Mouse (Mus musculus) mouse embryonic stem cell (cell line): ENCODE results near the gene Atp1a2.

ENCODE experiments used
- in situ Hi-C, 2 experiments: fragments of 300-500 bp; cut with MboI; formaldehyde crosslinking; loops; 1 replicate in 1 of 2; 3 replicates in 1 of 2; pipeline ENCODE4 v1.14.3; 2019 to 2020; ENCODE audit warnings: low sequenced_read_pairs in 2 of 2, low pct_unique_long_range_greater_than_20kb in 1 of 2, mixed read lengths in 1 of 2; ENCODE audit not compliant: unreplicated experiment in 1 of 2

Atp1a2 gene

DNA sequence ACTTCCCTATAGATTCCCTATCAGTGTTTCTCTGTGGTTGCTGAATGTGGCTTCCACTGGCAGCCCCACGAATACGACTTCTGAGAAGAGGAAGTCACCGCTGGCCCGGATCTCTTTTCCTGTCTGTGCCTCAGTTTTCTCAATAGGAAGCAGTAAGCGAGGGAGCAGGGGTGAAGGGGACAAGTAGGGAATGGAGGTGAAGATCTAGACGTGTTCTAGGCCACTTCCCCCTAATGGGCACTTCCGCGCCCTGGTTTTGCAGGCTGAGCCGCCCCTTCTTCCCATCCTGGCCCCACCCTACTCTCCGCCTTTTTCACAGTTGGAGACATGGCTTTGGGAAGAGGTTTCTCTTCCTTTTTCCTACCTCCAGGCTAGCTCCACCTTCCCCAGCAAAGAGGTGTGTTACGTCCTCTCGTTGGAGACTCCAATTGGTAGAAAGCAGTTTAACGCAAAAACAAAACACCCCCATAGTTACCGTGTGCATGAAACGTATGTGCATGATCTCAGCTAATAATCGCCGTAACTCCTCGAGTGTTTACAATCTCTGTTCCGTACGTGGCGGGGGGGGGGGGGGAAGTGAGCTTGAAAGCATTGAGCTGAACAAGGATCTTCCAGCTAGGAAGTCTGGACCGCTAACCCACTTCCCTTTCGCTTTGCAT lies 13.5 kb upstream of the Atp1a2 start:
- in situ Hi-C loops: loop anchor here (10.0 to 25.0 kb wide), 2 partner anchors 267 to 274 kb away; partner anchors contain the start of gene Vangl2 (in 1 of the 2)

DNA sequence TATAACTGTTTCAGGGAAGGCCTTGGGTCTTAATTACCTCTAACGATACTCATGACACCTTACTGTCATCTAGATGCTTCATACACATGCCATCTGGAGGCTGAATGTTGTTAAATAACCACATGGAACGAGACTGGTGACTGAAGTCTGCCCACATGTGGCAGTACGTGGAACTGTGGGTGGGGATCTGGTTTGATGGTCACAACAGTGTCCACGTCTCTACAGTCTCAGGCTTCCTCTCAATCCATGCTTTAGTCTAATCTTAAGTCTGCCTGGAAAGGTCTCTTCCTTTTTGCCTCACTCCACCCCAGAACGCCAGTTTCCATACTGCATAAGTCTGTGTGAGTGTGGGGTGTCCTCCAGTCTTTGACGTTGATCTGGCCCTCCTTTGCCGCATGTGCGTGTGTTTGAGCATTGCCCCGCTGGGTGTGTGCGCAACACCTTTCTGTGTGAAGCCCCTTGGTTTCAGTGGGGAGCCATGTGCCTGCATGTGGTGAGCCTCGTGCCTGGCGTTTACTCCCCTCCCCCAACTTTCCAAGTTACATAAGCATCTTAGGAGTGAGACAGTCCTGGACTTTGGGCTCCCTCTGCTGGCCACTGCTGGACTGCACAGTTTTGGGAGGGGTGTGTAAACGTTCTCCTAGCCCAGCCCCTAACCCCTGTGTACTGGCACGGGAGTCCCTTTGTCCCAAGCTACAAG lies 12.0 kb upstream of the Atp1a2 start:
- in situ Hi-C loops: loop anchor here (10.0 to 25.0 kb wide), 3 partner anchors 165 to 273 kb away; partner anchors contain the start of genes Dcaf8 (in 1 of the 2) and Vangl2 (in 1 of the 2)

DNA sequence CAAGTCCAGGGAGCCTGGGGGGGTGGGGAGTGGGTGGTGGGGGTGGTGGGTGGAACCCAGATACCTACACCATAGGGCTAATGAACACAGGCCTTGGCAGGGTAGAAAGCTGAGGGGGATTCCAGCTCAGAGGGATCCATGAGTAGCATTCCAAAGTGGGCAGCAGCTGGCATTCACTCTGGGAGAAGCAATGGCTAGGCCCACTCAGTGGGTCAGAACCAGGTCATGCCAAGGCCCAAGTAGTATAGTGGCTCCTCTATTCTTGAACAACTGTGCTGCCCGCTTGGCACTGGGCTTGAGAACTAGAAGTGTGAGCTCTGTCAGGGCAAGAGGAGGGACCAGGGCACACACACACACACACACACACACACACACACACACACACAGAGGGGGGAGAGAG lies 10.5 kb upstream of the Atp1a2 start:
- in situ Hi-C loops: loop anchor here (10.0 to 25.0 kb wide), 2 partner anchors 164 to 271 kb away; partner anchors contain the start of genes Dcaf8 (in 1 of the 2) and Vangl2 (in 1 of the 2)

DNA sequence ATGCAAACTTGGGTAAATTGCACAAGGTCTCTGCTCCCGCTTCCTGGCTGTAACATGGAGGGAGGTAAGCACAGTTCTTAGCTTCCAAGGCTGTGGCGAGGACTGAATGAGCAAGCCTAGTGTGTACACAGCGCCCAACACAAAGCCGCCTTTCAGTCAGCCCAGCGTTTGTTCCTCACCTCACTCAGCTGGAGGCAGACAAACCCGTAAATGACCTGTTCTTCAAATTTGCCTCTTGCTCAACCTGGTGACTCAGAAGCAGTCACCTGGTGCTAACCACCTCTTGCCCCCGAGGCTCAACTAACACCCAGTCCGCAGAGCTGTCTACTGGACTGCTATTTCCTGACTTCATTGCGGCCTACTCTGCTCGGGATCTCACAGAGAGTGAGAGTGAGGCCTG lies 10.1 kb upstream of the Atp1a2 start:
- in situ Hi-C loops: loop anchor here (10.0 to 25.0 kb wide), 2 partner anchors 163 to 271 kb away; partner anchors contain the start of genes Dcaf8 (in 1 of the 2) and Vangl2 (in 1 of the 2)

DNA sequence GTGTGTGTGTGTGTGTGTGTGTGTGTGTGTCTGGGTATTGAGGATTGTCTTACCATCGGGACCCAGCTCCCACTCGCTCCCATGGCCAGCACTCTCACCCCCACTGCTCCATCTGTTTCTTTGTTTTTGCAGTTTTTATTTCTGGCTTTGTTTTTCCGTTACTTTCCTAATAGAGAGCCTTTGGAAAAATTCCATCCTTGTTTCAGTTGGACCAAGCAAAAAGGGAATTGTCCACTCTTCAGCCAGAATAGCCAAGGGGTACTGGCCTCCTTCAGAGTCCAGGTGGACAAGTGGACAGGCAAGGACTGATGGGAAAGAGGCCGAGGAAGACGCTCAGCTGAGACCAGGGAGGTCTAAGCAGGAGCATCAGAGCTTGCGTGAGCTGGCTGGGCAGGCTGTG lies 9.0 kb upstream of the Atp1a2 start:
- in situ Hi-C loops: loop anchor here (10.0 to 25.0 kb wide), 2 partner anchors 162 to 270 kb away; partner anchors contain the start of genes Dcaf8 (in 1 of the 2) and Vangl2 (in 1 of the 2)

DNA sequence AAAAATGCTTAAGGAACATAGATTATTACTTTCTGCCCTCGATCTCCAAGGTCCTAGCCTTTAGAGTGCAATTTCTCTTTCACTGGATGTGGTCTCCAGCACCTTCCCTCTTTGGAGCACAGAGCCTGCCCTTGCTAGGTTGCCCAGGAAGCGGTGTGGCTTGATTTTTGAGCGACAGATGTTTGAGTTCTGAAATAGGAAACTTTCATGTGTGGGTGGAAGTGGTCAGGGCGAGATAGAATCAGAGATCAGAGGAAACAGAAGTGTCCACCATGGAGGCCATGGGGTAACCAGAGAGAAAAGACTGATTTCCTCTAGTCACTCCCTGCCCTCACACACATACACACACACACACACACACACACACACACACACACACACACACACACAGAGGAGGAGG lies 8.3 kb upstream of the Atp1a2 start:
- in situ Hi-C loops: loop anchor here (10.0 to 25.0 kb wide), 2 partner anchors 161 to 269 kb away; partner anchors contain the start of genes Dcaf8 (in 1 of the 2) and Vangl2 (in 1 of the 2)

DNA sequence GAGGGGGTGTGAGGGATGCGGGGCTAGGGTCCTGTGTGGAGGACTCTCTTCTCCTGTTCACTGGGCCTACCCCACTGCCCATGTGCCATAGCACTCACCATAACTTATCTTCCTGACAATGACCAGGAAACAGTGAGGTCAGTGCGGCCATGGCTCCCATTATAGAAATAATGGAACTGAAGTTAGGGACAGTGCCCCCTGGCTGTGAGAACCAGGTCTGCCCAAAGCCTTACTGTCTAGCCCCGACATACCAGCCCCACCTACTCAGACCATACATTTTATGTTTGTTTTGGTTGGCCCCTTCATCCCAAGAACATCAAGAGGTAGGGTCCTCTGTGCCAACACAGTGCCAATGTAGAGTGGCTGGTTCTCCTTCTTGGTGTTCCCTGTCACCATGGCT lies 7.8 kb upstream of the Atp1a2 start:
- in situ Hi-C loops: loop anchor here (10.0 to 25.0 kb wide), 2 partner anchors 161 to 268 kb away; partner anchors contain the start of genes Dcaf8 (in 1 of the 2) and Vangl2 (in 1 of the 2)

DNA sequence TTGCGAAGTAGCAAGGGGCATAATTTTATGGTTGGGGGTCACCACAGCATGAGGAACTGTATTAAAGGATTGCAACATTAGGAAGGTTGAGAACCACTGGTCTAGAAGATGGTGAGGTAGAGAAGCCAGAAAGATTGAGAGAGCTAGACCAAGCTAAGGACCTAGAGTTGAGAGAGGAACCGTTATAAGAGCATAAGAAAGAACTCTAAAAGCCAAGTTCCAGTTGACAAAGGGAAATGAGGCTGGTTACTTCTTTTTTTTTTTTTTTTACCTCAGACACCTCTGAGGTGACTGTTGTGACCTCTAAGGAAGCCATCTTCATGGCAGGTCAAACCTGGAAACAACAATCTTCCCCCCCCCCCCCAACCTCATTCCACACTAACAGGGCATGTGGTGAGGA lies 7.3 kb upstream of the Atp1a2 start:
- in situ Hi-C loops: loop anchor here (10.0 to 25.0 kb wide), 2 partner anchors 160 to 268 kb away; partner anchors contain the start of genes Dcaf8 (in 1 of the 2) and Vangl2 (in 1 of the 2)

DNA sequence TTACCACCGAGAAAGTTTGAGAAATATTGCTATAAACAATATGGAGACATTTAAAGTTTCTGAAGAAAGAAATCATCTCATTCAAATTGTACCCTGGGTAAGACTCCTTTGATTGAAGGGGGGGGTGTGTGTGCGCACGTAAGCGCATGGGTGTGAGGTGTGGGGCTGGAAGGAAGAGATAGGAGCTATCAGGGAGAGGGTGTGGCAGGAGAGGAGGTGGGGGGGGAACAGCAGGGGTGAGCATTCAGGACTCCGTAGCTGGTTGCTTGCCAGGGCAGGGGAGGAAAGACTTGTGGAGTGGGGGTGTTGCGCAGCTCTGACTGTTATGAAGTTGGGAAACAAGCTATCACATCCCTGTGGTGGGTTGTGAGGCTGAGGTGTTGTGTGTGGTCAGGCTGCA lies 6.6 kb upstream of the Atp1a2 start:
- in situ Hi-C loops: loop anchor here (10.0 to 25.0 kb wide), 2 partner anchors 160 to 267 kb away; partner anchors contain the start of genes Dcaf8 (in 1 of the 2) and Vangl2 (in 1 of the 2)

DNA sequence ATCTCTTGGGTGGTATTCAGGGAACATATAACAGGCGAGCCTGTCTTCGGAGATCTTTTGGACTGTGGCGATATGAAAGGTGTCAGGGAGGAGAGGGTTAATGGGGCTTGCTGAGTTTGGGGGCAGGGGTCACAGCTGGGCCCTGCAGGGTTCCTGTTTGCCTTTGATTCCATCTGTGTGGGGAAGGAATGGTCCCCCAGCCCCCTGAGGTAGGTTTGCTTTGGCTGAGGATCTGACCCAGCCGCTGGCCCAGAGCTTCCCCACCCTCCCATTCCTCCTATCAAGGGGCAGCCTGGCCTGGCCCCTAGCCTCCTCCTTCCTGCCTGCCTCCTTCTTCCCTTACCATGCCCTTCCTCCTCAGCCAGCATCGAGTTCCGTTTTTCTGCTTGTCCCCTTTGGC lies 5.0 kb upstream of the Atp1a2 start:
- in situ Hi-C loops: loop anchor here (10.0 to 25.0 kb wide), 2 partner anchors 158 to 266 kb away; partner anchors contain the start of genes Dcaf8 (in 1 of the 2) and Vangl2 (in 1 of the 2)

DNA sequence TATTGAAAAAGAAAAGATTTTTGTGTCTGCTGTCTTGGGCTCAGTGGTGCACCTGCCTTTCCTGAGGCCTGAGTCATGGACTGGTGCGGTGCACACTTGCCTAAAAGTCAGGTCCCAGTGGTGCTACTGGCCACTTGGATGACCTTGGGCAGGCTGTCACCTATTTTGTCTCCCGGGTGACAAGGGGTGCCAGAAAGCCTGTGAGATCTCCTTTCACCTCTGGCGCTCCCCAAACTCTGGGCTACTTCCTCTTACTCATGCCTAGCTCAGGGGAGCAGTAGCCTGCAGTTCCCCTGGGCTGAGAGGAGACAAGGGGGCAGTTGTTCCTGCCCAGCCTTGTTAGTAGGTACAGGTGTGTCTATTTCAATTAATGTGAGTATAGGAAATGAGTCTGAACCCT lies 4.4 kb upstream of the Atp1a2 start:
- in situ Hi-C loops: loop anchor here (10.0 to 25.0 kb wide), 2 partner anchors 158 to 265 kb away; partner anchors contain the start of genes Dcaf8 (in 1 of the 2) and Vangl2 (in 1 of the 2)

DNA sequence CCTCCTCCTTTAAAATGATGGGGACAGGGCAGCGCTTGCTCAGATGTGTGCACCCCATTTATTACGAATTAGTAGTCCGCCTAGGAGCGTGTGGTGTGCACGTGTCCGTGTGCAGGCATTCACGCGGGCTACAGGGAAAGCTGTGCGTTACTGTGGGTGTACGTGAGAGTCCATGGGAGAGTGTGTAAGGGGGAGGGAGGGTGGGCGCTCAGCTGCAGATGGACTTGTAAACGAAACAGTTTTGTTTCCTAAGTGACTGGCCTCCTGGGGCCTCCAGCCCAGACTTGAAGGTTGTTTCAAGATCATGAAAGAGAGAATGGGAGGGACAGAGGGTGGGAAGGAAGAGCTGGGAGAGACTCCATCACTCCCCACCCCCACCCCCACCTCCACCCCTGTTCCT lies 3.3 kb upstream of the Atp1a2 start:
- in situ Hi-C loops: loop anchor here (10.0 to 25.0 kb wide), 2 partner anchors 156 to 264 kb away; partner anchors contain the start of genes Dcaf8 (in 1 of the 2) and Vangl2 (in 1 of the 2)

DNA sequence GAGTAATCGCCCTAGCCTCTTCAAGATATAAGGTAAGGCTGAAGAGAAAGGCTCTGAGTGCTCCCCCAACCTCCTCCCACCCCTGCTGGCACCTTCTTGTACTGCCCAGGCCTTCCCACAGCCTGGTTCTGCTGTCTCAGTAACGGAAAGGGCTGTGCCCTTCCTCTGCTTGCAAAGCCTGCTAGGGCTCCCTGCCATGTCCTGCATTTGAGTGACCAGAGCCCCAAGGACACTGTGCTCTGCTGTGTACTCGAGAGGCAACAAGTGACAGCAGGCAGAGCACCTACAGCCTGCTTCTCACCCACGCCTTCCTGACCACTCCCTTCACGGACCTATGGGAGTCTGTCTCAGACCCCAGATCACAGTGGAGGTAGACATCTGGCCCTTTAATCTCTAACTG lies 2.4 kb upstream of the Atp1a2 start:
- in situ Hi-C loops: loop anchor here (10.0 to 25.0 kb wide), 2 partner anchors 155 to 263 kb away; partner anchors contain the start of genes Dcaf8 (in 1 of the 2) and Vangl2 (in 1 of the 2)

DNA sequence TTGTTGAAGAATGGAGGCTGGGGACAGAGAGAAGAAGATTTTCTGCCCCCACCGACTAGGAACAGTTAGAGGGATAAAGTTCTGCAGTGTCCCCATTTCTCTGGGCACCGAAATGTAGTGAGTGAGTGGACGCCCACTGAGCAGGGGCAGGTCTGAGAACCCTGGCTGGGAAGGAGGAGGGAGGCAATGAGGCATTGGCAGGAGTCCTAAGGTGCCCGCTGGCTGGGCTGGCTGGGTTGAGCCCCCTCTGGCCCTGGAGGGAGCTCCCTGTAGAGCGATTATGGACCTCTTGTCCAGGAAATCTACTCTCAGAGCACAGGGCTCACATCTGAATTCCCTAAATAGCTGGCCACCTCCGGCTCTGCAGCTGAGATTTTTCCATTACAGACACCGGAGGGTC lies 1.7 kb upstream of the Atp1a2 start:
- in situ Hi-C loops: loop anchor here in 1 of 2 experiments (5.0 kb wide), 1 partner anchor 37 kb away; the partner anchor contains the start of gene Igsf8

DNA sequence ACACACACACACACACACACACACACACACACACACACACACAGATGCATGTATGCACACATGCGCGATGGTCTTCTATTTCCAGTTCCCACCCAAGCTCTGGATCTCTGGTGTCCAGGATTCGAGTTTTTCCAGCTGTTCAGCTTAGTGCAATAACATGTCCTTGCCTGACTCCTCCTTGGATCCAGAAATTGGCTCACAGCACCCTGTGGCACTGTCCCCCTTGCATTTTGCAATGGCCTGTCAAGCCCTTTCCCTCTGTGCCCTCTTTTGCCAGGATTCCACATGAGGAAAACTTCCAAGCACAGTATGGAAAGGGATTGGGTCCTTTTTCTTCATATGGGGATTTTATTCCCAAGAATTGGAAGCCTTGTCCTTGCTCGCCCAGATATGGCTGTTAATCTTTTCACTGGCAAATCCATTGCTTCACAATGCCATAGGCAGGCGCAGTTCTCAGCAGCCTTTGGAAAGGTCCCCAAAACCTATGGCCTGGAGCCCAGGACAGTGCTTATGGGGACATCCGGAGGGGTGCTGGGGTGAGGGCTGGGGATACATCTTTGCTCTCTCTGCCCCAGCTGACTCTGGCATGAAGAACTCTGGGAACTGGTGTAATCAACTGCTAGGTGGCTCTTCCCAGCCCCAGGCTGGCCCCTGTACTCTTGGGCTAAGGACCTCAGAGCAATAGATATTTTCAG lies 901 bp downstream of the Atp1a2 start:
- in situ Hi-C loops: loop anchor here in 1 of 2 experiments (5.0 kb wide), 1 partner anchor 35 kb away; the partner anchor contains the start of gene Igsf8

DNA sequence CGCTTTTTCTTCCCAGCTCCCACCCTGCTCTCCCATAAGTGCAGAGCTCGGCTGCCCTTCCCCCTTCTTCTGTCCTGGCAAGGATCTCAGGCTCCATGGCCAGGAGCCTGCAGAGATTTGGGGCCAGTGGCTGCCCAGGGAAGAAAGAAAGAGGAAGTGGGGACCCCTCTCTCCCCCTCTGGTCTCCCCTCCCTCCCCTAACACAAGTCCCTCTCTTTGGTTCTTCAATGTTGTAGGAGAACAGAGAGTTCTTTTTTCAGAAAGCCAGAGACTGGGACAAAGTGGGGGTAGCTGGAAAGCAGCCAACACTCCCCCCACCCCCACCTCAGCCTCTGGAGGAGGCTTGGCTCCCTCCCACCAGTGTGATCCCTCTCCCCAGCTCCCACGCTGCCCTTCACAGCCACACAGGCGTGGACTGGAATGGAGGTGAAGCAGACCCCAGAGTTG lies 2.1 kb downstream of the Atp1a2 start:
- in situ Hi-C loops: loop anchor here in 1 of 2 experiments (5.0 kb wide), 1 partner anchor 33 kb away; the partner anchor contains the start of gene Igsf8

DNA sequence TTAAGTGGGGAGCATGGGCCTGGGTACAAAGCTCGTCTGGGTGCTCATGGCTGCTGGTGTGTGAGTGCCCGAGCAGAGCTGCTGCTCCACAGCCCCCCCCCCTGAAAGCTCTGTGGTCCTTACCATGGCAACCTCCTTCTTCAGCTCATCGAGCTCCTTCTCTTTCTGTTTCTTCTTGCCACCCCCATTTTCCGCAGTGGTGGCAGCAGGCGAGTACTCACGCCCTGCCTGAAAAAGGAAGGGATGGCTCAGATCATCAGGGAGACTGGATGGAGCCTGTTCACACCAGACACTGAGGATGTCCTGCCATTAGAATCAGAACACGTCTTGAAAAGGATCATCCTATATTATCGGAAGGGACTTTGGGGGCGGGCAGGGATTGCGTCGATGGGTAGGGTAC lies 4.4 kb downstream of the Atp1a2 start:
- in situ Hi-C loops: no loop called here

DNA sequence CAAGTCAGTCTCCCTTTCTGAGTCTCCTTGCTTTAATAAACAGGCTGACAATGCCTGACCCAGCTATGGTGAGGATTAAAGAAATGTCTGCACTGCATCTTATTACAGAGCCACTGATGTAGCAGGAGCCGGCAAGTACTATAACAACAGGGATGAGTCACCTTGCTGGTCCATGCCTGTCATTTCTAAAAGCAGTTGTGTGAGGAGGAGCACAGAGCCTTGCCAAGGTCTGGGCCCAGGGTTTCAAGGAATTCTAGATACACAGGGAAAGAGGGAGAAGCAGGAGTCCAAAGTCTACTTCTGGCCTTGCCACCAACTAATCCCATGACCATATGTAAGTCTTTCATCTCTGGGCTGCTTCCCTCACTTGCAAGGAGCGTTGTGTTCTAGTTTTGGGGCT lies 5.0 kb downstream of the Atp1a2 start:
- in situ Hi-C loops: no loop called here
